Mouse (Mus musculus): Measurements from ENCODE around the gene Gm29609. TPM values are rescaled to one million over a fixed set of nuclear protein-coding genes. Genes with fewer than 3 reads are reported as not detected.
A peak's percentile ranks its signal among the peaks of the same experiment; 100 is the strongest.

Gene Gm29609
- polyA plus RNA-seq, 1 experiment from 2014 or later, result 0.68 TPM

GRCm38 (mm10) chr5:31126050-31126449 is 53.7 kb downstream of the Gm29609 start:
- WGBS, result 39% methylated on average over 5 of the region's 5 CpGs
- Histone ChIP-seq H3K4me1 (no peaks in the 10 kb centered on the region), H3K27me3 (replicated peaks) (no peaks in the 10 kb centered on the region), H3K36me3 (no peaks in the 10 kb centered on the region), H3K4me2 (no peak overlapping the region), H3K9me3 (no peaks in the 10 kb centered on the region), H3K4me3 (replicated peaks) (no peak overlapping the region), H3K27ac (no peak overlapping the region), H3K9ac (no peak overlapping the region)
- ATAC-seq (ENCODE audit: insufficient read depth, low FRiP score, low read depth), result no peak

GRCm38 (mm10) chr5:31123481-31123880 is 56.2 kb downstream of the Gm29609 start:
- H3K4me1 ChIP-seq, result no peaks in the 10 kb centered on the region
- no peak for ATAC-seq (ENCODE audit: insufficient read depth, low FRiP score, low read depth)
- H3K9me3 ChIP-seq, result no peaks in the 10 kb centered on the region
- H3K4me2 ChIP-seq, result no peak overlapping the region
- no peaks in the 10 kb centered on the region for H3K36me3 ChIP-seq
- no peaks in the 10 kb centered on the region for H3K27me3 ChIP-seq (replicated peaks)
- no peak overlapping the region for H3K4me3 ChIP-seq (replicated peaks)
- no peak overlapping the region for H3K9ac ChIP-seq
- WGBS, result 37% methylated on average over 2 of the region's 2 CpGs
- no peak overlapping the region for H3K27ac ChIP-seq

GRCm38 (mm10) chr5:31121111-31121510 is 58.6 kb downstream of the Gm29609 start:
- no peak for ATAC-seq (ENCODE audit: insufficient read depth, low FRiP score, low read depth)
- H3K4me3 ChIP-seq (replicated peaks), result no peak overlapping the region
- no peak overlapping the region for H3K9ac ChIP-seq
- H3K36me3 ChIP-seq, result no peaks in the 10 kb centered on the region
- H3K27ac ChIP-seq, result no peak overlapping the region
- WGBS, result 77% methylated on average over 8 of the region's 8 CpGs
- H3K4me1 ChIP-seq, result no peaks in the 10 kb centered on the region
- no peak overlapping the region for H3K4me2 ChIP-seq
- no peaks in the 10 kb centered on the region for H3K27me3 ChIP-seq (replicated peaks)
- no peaks in the 10 kb centered on the region for H3K9me3 ChIP-seq

GRCm38 (mm10) chr5:31116912-31117311 is 62.8 kb downstream of the Gm29609 start:
- ATAC-seq (ENCODE audit: insufficient read depth, low FRiP score, low read depth), result no peak
- H3K36me3 ChIP-seq, result no peaks in the 10 kb centered on the region
- 28% methylated on average over 10 of the region's 10 CpGs for WGBS
- no peak overlapping the region for H3K4me2 ChIP-seq
- no peak overlapping the region for H3K9ac ChIP-seq
- H3K27me3 ChIP-seq (replicated peaks), result no peaks in the 10 kb centered on the region; the same call in 1 of the 2 replicates
- no peaks in the 10 kb centered on the region for H3K4me1 ChIP-seq
- no peak overlapping the region for H3K27ac ChIP-seq
- no peak overlapping the region for H3K4me3 ChIP-seq (replicated peaks)
- H3K9me3 ChIP-seq, result no peaks in the 10 kb centered on the region

- WGBS, result 29% methylated on average over 3 of the region's 3 CpGs
- H3K4me1 ChIP-seq, result no peaks in the 10 kb centered on the region
- no peak within 1 kb of the TSS for H3K9ac ChIP-seq
- no peaks in the 10 kb centered on the region for H3K9me3 ChIP-seq
- no peak within 1 kb of the TSS for H3K27ac ChIP-seq
- H3K4me3 ChIP-seq (replicated peaks), result no peak within 1 kb of the TSS
- no peak within 1 kb of the TSS for H3K4me2 ChIP-seq
- ATAC-seq (ENCODE audit: insufficient read depth, low FRiP score, low read depth), result no peak
- H3K27me3 ChIP-seq (replicated peaks), result no peaks in the 10 kb centered on the region; the same call in 1 of the 2 replicates
- no peaks in the 10 kb centered on the region for H3K36me3 ChIP-seq
Measured at GRCm38 (mm10) chr5:31116354-31116753, 63.4 kb downstream of the Gm29609 start, which contains the start of gene Trim54. TSS of gene Trim54 (plus strand) at chr5:31116712.

GRCm38 (mm10) chr5:31110781-31111180 is 68.9 kb downstream of the Gm29609 start:
- no peaks in the 10 kb centered on the region; the same call in 1 of the 2 replicates for H3K27me3 ChIP-seq (replicated peaks)
- no peaks in the 10 kb centered on the region for H3K4me1 ChIP-seq
- ATAC-seq (ENCODE audit: insufficient read depth, low FRiP score, low read depth), result no peak
- 32% methylated on average over 7 of the region's 7 CpGs for whole genome bisulfite sequencing
- H3K36me3 ChIP-seq, result no peaks in the 10 kb centered on the region
- no peak overlapping the region; the same call in 1 of the 2 replicates for H3K9ac ChIP-seq
- no peak overlapping the region for H3K4me3 ChIP-seq (replicated peaks)
- no peak overlapping the region for H3K4me2 ChIP-seq
- H3K9me3 ChIP-seq, result no peaks in the 10 kb centered on the region
- H3K27ac ChIP-seq, result no peak overlapping the region

GRCm38 (mm10) chr5:31108000-31108490 is 71.7 kb downstream of the Gm29609 start, which contains the start of gene Slc30a3:
TSS of gene Slc30a3 (minus strand) at chr5:31108237.
- no peak for ATAC-seq (ENCODE audit: insufficient read depth, low FRiP score, low read depth)
- no peaks in the 10 kb centered on the region for H3K4me1 ChIP-seq
- H3K4me3 ChIP-seq (replicated peaks), result no peak within 1 kb of the TSS
- no peak within 1 kb of the TSS for H3K4me2 ChIP-seq
- no peaks in the 10 kb centered on the region for H3K36me3 ChIP-seq
- no peaks in the 10 kb centered on the region for H3K9me3 ChIP-seq
- H3K27ac ChIP-seq, result no peak within 1 kb of the TSS
- WGBS, result 91% methylated on average over 18 of the region's 18 CpGs
- no peak within 1 kb of the TSS for H3K9ac ChIP-seq
- no peaks in the 10 kb centered on the region; the same call in 1 of the 2 replicates for H3K27me3 ChIP-seq (replicated peaks)

- H3K27me3 ChIP-seq (replicated peaks), result no peaks in the 10 kb centered on the region
- no peaks in the 10 kb centered on the region for H3K36me3 ChIP-seq
- no peaks in the 10 kb centered on the region for H3K9me3 ChIP-seq
- no peak within 1 kb of the TSS for H3K9ac ChIP-seq
- H3K4me1 ChIP-seq, result no peaks in the 10 kb centered on the region
- WGBS, result 78% methylated on average over 9 of the region's 9 CpGs
- no peak within 1 kb of the TSS for H3K4me3 ChIP-seq (replicated peaks)
- H3K4me2 ChIP-seq, result no peak within 1 kb of the TSS
- no peak within 1 kb of the TSS for H3K27ac ChIP-seq
- no peak for ATAC-seq (ENCODE audit: insufficient read depth, low FRiP score, low read depth)
Measured at GRCm38 (mm10) chr5:31105814-31106335, 73.8 kb downstream of the Gm29609 start, which contains the start of gene Dnajc5g. TSS of gene Dnajc5g (plus strand) at chr5:31106285.

- Histone ChIP-seq H3K9ac (no peak overlapping the region), H3K36me3 (no peaks in the 10 kb centered on the region), H3K4me2 (peak overlapping the region; percentile 79), H3K4me1 (peaks cover 33% of the 10 kb centered on the region), H3K27me3 (replicated peaks) (peaks cover 66% of the 10 kb centered on the region), H3K9me3 (no peaks in the 10 kb centered on the region), H3K4me3 (replicated peaks) (peak overlapping the region; percentile 33), H3K27ac (no peak overlapping the region)
- 27% methylated on average over 11 of the region's 11 CpGs for WGBS
- no peak for ATAC-seq (ENCODE audit: insufficient read depth, low FRiP score, low read depth)
Measured at GRCm38 (mm10) chr5:31095711-31096480, 83.8 kb downstream of the Gm29609 start.

- H3K27me3 ChIP-seq (replicated peaks), result peaks cover 74% of the 10 kb centered on the region
- no peaks in the 10 kb centered on the region for H3K9me3 ChIP-seq
- H3K4me2 ChIP-seq, result peak overlapping the region; percentile 79
- no peak overlapping the region for H3K9ac ChIP-seq
- peak overlapping the region; percentile 33 for H3K4me3 ChIP-seq (replicated peaks)
- no peaks in the 10 kb centered on the region for H3K36me3 ChIP-seq
- 0 out of 2 replicates have a peak, but pooled peaks have one; percentile 29 for ATAC-seq (ENCODE audit: insufficient read depth, low FRiP score, low read depth)
- H3K27ac ChIP-seq, result no peak overlapping the region
- 1% methylated on average over 58 of the region's 59 CpGs for WGBS
- peaks cover 33% of the 10 kb centered on the region for H3K4me1 ChIP-seq
Measured at GRCm38 (mm10) chr5:31094799-31095691, 84.7 kb downstream of the Gm29609 start.
